Mouse (Mus musculus): ENCODE data around the gene Platr17.
"Not testable (repeated sequence)": the region's sequence is repeated elsewhere in the genome, so short reads cannot be mapped to it uniquely, and the experiment has no call there.

Platr17 gene

DNA sequence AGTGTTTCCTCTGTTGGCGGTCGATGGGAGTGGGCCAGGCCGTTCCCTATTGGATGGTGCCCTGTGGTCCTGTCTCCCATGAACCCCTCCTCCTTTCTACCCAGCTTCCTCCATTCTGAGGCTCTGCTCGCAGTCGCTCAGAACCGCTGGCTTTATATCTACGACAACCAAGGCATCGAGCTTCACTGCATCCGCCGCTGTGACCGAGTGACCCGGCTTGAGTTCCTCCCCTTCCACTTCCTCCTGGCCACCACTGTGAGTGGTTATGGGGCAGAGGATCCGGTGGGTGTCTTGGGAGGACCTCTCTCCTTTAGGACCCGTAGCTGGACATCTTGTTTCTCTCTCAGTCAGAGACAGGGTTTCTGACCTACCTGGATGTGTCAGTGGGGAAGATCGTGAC, 38.5 kb downstream of the Platr17 start:
- DNase-seq, result no peak

DNA sequence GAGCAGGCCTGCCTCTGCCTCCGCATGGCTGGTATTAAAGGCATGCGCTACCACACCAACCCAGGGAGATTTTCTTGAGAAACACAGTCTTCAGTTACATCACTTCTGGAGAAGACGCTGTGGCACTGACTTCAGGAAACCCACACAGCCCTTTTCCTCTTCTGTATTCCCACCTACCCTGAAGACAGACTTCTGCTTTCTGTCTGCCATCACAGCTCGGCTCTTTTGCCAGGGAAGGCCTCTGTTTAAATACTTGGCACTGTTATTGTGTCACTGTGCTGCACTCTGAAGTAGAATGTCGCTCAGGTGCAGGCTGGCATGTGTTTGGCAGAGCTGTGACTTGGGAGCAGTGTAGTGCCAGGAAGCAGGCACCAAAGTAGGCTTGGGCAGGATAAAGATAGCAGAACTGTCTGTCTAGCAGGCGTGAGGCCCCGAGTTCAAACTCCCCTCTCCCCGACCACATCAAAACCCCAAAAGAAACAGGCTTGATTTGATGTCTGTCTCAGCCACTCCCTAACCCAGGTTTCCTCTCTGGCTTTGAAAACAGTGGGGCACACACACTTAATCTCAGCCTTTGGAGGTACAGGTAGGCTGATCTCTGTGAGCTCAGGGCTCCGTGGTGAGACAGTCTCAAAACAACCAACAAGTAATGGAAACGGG, 42.6 kb downstream of the Platr17 start:
- no peak for DNase-seq

DNA sequence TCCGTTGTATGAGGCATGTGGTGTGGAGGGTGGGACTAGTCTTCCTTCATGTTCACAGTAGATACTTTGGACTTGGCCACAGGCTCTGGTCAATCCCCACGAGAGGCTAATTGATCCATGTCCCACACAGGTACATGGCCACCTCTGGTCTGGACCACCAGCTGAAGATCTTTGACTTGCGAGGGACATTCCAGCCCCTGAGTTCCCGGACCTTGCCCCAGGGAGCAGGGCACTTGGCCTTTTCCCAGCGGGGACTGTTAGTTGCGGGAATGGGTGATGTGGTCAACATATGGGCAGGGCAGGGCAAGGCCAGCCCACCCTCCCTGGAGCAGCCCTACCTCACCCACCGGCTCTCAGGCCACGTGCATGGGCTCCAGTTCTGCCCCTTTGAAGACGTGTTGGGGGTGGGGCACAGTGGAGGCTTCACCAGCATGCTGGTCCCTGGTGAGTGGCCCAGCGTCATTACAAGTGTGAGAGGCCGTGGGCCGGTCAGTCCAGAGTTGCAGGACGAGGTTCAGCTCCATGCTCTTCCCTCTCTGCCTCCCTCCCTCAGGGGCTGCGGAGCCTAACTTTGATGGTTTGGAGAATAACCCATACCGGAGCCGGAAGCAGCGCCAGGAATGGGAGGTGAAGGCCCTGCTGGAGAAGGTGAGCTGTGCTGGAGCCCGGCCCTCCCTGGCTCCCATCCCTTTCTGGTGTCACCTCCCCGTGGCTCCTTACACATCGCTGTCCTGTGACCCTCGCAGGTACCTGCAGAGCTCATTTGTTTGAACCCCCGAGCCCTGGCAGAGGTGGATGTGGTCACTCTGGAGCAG, 43.4 kb downstream of the Platr17 start:
- DNase-seq, result no peak

DNA sequence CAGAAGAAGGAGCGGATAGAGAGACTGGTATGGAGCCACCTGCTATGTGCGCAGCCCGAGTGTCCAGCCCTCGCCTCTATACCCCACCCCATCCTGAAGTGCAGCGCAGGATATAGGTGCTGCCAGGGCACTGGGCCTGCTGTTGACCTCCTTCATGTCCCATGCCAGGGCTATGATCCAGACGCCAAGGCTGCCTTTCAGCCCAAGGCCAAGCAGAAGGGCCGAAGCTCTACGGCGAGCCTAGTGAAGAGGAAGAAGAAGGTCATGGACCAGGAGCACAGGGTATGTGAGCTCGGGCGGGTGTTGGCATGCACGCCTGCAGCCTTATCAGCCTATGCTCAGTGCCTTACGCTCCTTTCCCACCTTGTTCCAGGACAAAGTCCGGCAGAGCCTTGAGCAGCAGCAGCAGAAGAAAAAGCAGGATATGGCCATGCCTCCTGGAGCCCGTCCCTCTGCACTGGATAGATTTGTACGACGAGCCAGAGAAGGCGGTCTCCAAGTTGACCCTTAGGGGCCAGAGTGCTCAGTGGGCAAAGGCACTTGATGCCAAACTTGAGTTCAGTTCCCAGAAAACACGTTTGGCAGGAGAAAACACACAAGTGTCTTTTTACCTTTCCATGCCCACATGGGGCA, 44.1 kb downstream of the Platr17 start:
- DNase-seq, result no peak

DNA sequence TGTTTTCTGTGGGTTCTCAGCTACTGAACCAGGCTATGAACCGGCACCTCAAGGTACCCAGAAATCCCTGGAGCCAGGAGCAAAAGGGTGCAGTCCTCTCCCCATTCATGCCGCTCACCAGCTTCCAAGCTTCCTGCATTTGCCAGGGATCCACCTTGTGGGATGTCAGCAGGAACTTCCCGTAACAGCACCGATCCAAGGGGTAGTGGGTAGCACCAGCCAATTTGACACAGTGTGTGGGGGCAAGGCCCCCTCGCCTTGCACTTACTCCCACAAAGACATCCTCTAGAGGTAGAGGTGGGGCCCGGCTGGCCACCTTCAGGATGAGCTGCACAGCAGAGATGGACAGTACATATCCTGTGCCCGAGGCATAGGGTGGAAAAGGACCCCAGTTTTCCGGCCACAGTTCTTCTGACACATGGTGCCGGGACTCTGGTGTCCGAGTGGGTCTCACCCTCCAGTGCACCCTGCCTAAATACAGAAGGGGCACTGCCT, 45.2 kb downstream of the Platr17 start:
- DNase-seq, result no peak

DNA sequence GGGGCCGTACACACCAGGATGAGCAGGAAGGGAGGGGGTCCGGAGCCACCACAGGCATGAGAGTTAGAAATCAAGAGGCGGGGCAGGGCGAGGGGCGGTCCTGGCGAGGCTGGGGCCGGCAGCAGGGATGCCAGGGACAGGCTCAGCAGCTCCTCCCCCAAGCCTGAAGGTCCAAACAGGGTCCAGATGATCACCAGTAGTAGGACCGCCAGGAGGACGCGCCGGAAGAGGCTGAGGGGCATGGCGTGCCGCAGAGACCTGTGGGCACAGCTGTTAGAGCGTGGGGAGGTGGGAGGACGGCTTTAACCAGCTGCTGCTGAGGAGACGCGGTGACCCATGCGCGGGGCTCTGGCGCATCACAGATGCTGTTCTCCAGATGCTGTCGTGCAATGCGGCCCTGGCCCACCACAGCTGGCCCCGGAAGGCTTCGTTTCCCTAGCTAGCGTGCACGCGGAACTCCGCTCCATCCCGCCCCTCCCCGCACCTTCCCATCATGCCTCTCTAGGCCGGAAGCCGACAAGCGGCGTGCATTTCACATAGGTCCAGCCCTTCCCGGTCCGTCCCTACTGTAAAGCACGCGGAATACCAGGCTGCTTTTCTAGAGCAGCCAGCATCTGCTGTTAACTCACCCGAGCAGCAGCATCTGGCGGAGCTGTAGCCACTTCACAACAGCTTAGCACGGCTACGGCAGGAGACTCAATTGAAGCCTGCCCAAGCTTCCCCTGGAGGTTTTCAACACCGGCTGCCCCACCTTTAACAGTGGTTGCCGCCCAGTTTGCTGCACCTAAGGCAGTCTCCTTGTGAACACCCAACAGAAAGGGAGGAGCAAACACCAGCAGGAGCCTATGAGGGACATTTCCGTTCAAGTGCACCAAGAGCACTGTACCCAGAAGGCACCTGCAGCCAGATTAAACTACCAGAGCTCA, 46.3 kb downstream of the Platr17 start, which contains the start of gene B3galt4:
Gene B3galt4 (minus strand): TSS at position 468 of the 926 bp plus-strand sequence.
- peak; percentile 65 to 67 for DNase-seq

DNA sequence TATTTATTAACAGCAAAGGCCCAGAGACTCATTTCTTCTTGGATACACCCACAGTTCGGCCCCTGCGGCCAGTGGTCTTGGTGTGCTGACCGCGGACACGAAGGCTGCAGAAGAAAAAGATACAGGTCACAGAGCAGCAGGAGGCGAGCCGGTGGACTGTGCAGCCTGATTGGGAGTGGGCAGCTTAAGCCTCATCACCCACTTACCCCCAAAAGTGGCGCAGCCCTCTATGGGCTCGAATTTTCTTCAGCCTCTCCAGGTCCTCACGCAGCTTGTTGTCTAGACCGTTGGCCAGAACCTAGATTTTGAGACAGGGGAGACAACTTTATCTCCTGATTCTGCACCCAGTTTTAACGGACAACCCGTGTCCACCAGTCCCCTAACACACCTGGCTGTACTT, 47.1 kb downstream of the Platr17 start:
- not testable (repeated sequence) for DNase-seq

DNA sequence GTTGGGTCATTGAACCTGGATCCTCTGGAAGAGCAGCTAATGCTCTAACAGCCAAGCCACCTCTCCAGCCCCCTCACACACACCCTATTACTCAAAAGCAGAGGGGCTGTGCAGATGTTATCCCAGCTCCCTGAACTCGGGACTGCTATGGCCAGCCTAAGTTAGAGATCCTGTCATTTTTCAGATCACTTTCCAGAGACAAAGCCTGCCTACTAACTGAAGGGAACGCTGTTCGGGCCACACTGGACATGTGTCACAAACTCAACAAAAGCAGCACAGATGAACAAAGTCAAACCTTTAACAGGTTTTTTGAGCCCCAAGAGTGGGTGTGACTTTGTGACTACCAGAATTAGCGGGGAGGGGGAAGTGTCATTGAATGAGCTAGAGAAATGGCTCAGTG, 47.9 kb downstream of the Platr17 start:
- DNase-seq, result no peak

DNA sequence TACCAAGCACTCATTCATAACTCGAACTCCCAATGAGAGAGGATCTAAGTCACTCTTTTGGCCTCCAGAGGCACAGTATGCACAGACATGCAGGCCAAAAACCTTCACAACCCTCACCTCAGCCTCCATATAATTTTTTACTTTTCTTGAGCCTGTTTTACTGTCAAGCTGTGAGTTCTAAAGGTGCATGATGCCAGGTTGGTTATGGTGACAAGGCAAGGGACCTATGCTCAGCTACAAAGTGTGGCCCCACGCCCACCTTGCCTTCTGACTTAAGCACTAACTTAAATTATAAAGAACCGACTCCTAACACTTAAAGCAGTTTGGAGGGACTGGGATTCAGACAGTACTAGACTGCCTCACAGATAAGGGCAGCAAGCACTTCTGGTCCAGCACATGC, 48.4 kb downstream of the Platr17 start:
- DNase-seq, result no peak

DNA sequence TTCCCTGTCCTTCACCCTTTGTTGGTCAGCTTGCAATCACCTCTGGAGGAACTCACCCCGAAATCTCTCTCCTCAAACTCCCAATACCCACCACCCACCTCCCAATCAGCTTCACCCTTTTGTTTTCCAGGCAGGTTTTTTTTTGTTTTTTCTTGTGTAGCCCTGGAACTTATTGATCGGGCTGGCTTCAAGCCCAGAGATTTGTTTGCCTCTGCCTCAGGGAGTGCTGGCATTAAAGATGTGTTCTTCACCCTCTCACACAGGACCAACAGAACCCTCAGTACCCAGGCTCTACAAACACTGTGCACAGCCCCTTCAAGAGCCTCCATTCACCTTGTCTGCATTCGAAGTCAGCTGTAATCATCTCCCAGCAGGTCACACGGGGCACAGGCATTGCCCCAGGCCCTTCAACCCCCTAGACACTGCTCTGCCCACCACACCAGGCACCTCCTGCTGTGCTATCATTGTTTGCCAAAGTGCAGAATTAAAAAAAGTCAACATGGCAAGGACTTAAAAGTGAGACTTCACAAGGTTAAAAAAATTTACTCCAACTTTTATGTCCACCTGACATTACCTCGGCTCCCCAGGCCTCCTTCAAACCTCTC, 49.1 kb downstream of the Platr17 start:
- no peak for DNase-seq

DNA sequence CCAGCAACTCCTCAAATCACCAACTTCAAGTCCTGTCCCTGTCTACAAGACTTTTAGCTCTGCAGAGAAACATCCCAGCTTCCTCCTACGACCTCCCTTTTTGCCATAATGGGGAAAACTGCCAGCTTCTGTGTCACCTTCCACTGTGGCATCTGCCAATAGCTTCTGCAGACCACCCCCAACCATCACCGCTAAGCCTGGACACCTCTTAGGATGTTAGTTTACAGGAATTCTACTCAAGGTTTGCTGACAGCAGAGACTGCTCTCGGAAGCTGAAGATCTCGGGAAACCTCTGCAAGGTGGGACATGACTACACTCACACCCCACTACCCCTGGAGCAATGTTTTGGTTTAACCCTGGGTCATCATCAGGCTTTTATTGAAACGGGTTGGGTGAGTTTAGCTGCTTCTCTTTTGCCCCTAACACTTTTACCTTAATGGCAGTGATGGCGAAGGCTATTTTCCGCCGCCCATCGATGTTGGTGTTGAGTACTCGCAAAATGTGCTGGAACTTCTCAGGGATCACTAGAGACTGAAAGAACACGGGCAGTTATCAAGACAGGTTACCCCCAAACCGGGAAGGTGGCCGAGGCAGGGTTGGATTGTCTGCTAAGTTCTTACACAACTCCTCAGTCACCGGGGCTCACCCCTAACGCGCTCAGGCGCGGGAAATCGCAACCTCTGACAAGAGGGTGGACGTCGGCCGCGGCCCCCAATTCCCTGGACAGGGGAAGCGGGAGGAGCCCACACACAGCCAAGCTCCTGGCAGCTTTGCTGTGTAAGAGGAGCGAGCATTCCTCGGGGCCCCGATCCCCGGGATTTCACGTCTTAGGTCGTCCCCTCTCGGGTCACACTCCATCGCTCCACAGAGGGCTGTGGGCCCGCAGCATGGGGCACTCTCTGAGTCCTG, 50.0 kb downstream of the Platr17 start:
- DNase-seq, result peak; percentile 42

DNA sequence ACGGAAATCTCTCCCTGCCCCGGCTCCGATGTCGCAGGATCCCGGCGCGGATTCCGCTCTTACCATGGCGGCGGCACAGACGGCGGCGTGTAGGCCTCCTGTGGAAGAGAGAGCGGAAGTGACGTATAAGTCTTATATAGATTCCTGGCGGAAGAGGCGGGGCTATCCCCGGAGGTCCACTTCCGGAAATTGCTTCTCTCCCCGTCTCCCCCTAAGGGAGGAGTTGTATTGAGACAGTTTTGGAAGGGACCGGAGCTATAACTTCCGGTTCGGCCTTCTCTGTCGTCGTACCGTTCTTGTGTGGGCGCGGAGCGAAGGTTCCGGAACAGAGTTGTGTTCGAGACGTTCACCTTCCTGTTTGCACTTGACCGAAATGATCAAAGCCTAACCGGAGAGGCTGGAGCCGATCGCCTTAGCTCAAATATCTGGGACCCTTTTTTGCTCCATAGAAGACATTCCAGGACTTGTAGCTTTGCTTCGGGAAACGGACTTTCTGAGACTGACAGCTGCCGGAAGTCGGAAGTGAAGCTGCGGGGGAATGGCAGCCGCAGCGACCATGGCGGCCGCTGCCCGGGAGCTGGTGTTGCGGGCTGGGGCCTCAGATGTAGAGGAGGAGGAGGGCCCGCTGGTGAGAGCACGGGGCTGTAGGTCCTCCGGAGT, 50.8 kb downstream of the Platr17 start, which contains the start of the genes Vps52 and Rps18:
Gene Vps52 (plus strand): TSS at position 258 of the 660 bp plus-strand sequence.
Gene Rps18 (minus strand): TSS at position 447 of the 660 bp plus-strand sequence.
- DNase-seq, result peak; percentile 98 to 99

Data from kidney, adult 8-10 months (tissue).